Mouse (Mus musculus): ENCODE measurements around the gene Mms22l. TPM values are rescaled to one million over a fixed set of nuclear protein-coding genes. Genes with fewer than 3 reads are reported as not detected.

Gene Mms22l
- polyA plus RNA-seq, 1 experiment from 2014 or later = 24.1 TPM

- H3K36me3 ChIP-seq = no peaks in the 10 kb centered on the region; the same call in 1 of the 2 replicates
- no peak overlapping the region for H3K4me2 ChIP-seq (replicated peaks)
- no peaks in the 10 kb centered on the region for H3K4me1 ChIP-seq
- no peaks in the 10 kb centered on the region for H3K27me3 ChIP-seq (replicated peaks)
- no peak overlapping the region for H3K4me3 ChIP-seq
- 97% methylated on average over 5 of the region's 5 CpGs for WGBS
- H3K9ac ChIP-seq = no peak overlapping the region
- no peak overlapping the region for H3K27ac ChIP-seq
- no peak for ATAC-seq (ENCODE audit: low FRiP score, low read depth)
- H3K9me3 ChIP-seq = no peaks in the 10 kb centered on the region
These were observed 81.3 kb downstream of the Mms22l start for GRCm38 (mm10) chr4:24577594-24577993.

- ATAC-seq (ENCODE audit: low FRiP score, low read depth) = no peak
- Histone ChIP-seq H3K9me3 (no peaks in the 10 kb centered on the region), H3K36me3 (no peaks in the 10 kb centered on the region), H3K4me3 (no peak overlapping the region), H3K9ac (no peak overlapping the region), H3K27me3 (replicated peaks) (no peaks in the 10 kb centered on the region), H3K4me2 (replicated peaks) (no peak overlapping the region), H3K4me1 (no peaks in the 10 kb centered on the region), H3K27ac (no peak overlapping the region)
- 79% methylated on average over 1 of the region's 1 CpGs for WGBS
These were observed 86.0 kb downstream of the Mms22l start for GRCm38 (mm10) chr4:24582295-24582694.

- Histone ChIP-seq H3K9ac (no peak overlapping the region), H3K4me1 (no peaks in the 10 kb centered on the region), H3K27ac (no peak overlapping the region), H3K9me3 (no peaks in the 10 kb centered on the region), H3K27me3 (replicated peaks) (no peaks in the 10 kb centered on the region), H3K4me3 (no peak overlapping the region), H3K4me2 (replicated peaks) (no peak overlapping the region), H3K36me3 (0 out of 2 replicates have a peak, but pooled peaks cover 3% of the 10 kb centered on the region)
- WGBS = 89% methylated on average over 3 of the region's 3 CpGs
- no peak for ATAC-seq (ENCODE audit: low FRiP score, low read depth)
These were observed 87.7 kb downstream of the Mms22l start for GRCm38 (mm10) chr4:24583997-24584396.

- Histone ChIP-seq H3K27me3 (replicated peaks) (no peaks in the 10 kb centered on the region), H3K9ac (no peak overlapping the region), H3K4me1 (no peaks in the 10 kb centered on the region), H3K4me2 (replicated peaks) (no peak overlapping the region), H3K9me3 (no peaks in the 10 kb centered on the region), H3K36me3 (no peaks in the 10 kb centered on the region), H3K4me3 (no peak overlapping the region), H3K27ac (no peak overlapping the region)
- no peak for ATAC-seq (ENCODE audit: low FRiP score, low read depth)
These were observed 98.6 kb downstream of the Mms22l start for GRCm38 (mm10) chr4:24594824-24595223.

- Histone ChIP-seq H3K9me3 (no peaks in the 10 kb centered on the region), H3K9ac (no peak overlapping the region), H3K27ac (no peak overlapping the region), H3K4me1 (no peaks in the 10 kb centered on the region), H3K36me3 (0 out of 2 replicates have a peak, but pooled peaks cover 3% of the 10 kb centered on the region), H3K4me2 (replicated peaks) (no peak overlapping the region), H3K4me3 (no peak overlapping the region), H3K27me3 (replicated peaks) (no peaks in the 10 kb centered on the region)
- WGBS = 92% methylated on average over 6 of the region's 6 CpGs
- ATAC-seq (ENCODE audit: low FRiP score, low read depth) = no peak
These were observed 100.8 kb downstream of the Mms22l start for GRCm38 (mm10) chr4:24596942-24597611.

- H3K36me3 ChIP-seq = 0 out of 2 replicates have a peak, but pooled peaks cover 3% of the 10 kb centered on the region
- no peaks in the 10 kb centered on the region for H3K27me3 ChIP-seq (replicated peaks)
- no peaks in the 10 kb centered on the region for H3K9me3 ChIP-seq
- no peak overlapping the region for H3K27ac ChIP-seq
- no peak overlapping the region for H3K4me2 ChIP-seq (replicated peaks)
- H3K9ac ChIP-seq = no peak overlapping the region
- no peak overlapping the region for H3K4me3 ChIP-seq
- WGBS = 90% methylated on average over 1 of the region's 1 CpGs
- no peak for ATAC-seq (ENCODE audit: low FRiP score, low read depth)
- H3K4me1 ChIP-seq = no peaks in the 10 kb centered on the region
These were observed 102.4 kb downstream of the Mms22l start for GRCm38 (mm10) chr4:24598637-24599036.

- 90% methylated on average over 6 of the region's 6 CpGs for WGBS
- Histone ChIP-seq H3K27ac (no peak overlapping the region), H3K27me3 (replicated peaks) (no peaks in the 10 kb centered on the region), H3K4me1 (no peaks in the 10 kb centered on the region), H3K4me2 (replicated peaks) (no peak overlapping the region), H3K36me3 (0 out of 2 replicates have a peak, but pooled peaks cover 3% of the 10 kb centered on the region), H3K9ac (no peak overlapping the region), H3K4me3 (no peak overlapping the region), H3K9me3 (no peaks in the 10 kb centered on the region)
- ATAC-seq (ENCODE audit: low FRiP score, low read depth) = no peak
These were observed 105.5 kb downstream of the Mms22l start for GRCm38 (mm10) chr4:24601711-24602110.

GRCm38 (mm10) chr4:24609085-24609484 is 112.8 kb downstream of the Mms22l start:
- WGBS = 79% methylated on average over 3 of the region's 3 CpGs
- Histone ChIP-seq H3K4me1 (no peaks in the 10 kb centered on the region), H3K4me2 (replicated peaks) (no peak overlapping the region), H3K4me3 (no peak overlapping the region), H3K27me3 (replicated peaks) (no peaks in the 10 kb centered on the region), H3K27ac (no peak overlapping the region), H3K36me3 (no peaks in the 10 kb centered on the region), H3K9ac (no peak overlapping the region), H3K9me3 (no peaks in the 10 kb centered on the region)
- ATAC-seq (ENCODE audit: low FRiP score, low read depth) = no peak

GRCm38 (mm10) chr4:24609564-24609963 is 113.3 kb downstream of the Mms22l start:
- WGBS = 97% methylated on average over 2 of the region's 2 CpGs
- ATAC-seq (ENCODE audit: low FRiP score, low read depth) = no peak
- H3K36me3 ChIP-seq = no peaks in the 10 kb centered on the region
- H3K9ac ChIP-seq = no peak overlapping the region
- H3K27me3 ChIP-seq (replicated peaks) = no peaks in the 10 kb centered on the region
- no peaks in the 10 kb centered on the region for H3K9me3 ChIP-seq
- H3K4me3 ChIP-seq = no peak overlapping the region
- no peak overlapping the region for H3K27ac ChIP-seq
- H3K4me2 ChIP-seq (replicated peaks) = no peak overlapping the region
- H3K4me1 ChIP-seq = no peaks in the 10 kb centered on the region

- Histone ChIP-seq H3K4me1 (no peaks in the 10 kb centered on the region), H3K36me3 (no peaks in the 10 kb centered on the region), H3K4me2 (replicated peaks) (no peak overlapping the region), H3K27ac (no peak overlapping the region), H3K9ac (no peak overlapping the region), H3K27me3 (replicated peaks) (no peaks in the 10 kb centered on the region), H3K4me3 (no peak overlapping the region), H3K9me3 (no peaks in the 10 kb centered on the region)
- no peak for ATAC-seq (ENCODE audit: low FRiP score, low read depth)
- 85% methylated on average over 6 of the region's 6 CpGs for WGBS
These were observed 123.8 kb downstream of the Mms22l start for GRCm38 (mm10) chr4:24620005-24620404.

- no peaks in the 10 kb centered on the region for H3K9me3 ChIP-seq
- no peaks in the 10 kb centered on the region for H3K27me3 ChIP-seq (replicated peaks)
- no peaks in the 10 kb centered on the region for H3K36me3 ChIP-seq
- H3K27ac ChIP-seq = no peak overlapping the region
- no peak for ATAC-seq (ENCODE audit: low FRiP score, low read depth)
- no peak overlapping the region for H3K4me2 ChIP-seq (replicated peaks)
- H3K9ac ChIP-seq = no peak overlapping the region
- WGBS = 88% methylated on average over 5 of the region's 5 CpGs
- H3K4me3 ChIP-seq = no peak overlapping the region
- no peaks in the 10 kb centered on the region for H3K4me1 ChIP-seq
These were observed 124.2 kb downstream of the Mms22l start for GRCm38 (mm10) chr4:24620440-24620839.

GRCm38 (mm10) chr4:24621422-24622187 is 125.4 kb downstream of the Mms22l start:
- 86% methylated on average over 9 of the region's 9 CpGs for WGBS
- Histone ChIP-seq H3K27me3 (replicated peaks) (no peaks in the 10 kb centered on the region), H3K4me2 (replicated peaks) (no peak overlapping the region), H3K4me3 (no peak overlapping the region), H3K36me3 (no peaks in the 10 kb centered on the region), H3K4me1 (no peaks in the 10 kb centered on the region), H3K9ac (no peak overlapping the region), H3K27ac (no peak overlapping the region), H3K9me3 (no peaks in the 10 kb centered on the region)
- ATAC-seq (ENCODE audit: low FRiP score, low read depth) = no peak

Data from neural tube, embryonic 12.5 days (tissue).